ENCODE assay signal across 18 mouse cellular contexts in genomic region chr5:9389968-9390367, GRCm38 (mm10).
DNase-seq lines count a peak whose midpoint lies in the region; ATAC-seq and TF ChIP-seq lines count a peak whose summit lies in the region.
"Had no signal": no experiment of that assay in that cellular context is flagged by ENCODE, and none has a peak within 500 bp of the region (broad histone marks: within the 10 kb centered on the region; RNA-seq: fewer than 3 reads in every experiment).

No protein-coding gene starts in this region.

- peak; percentile 3 for DNase-seq in ovary, adult 18-20 months (ENCODE audit: low spot score)
- no peak for DNase-seq in ovary, postnatal 14 days (ENCODE audit: low spot score)
- peak; percentile 67 for DNase-seq in adrenal gland, postnatal 10 days
- DNase-seq in cerebellum, adult 2 months = peak; percentile 55 to 78
- DNase-seq in fibroblast of lung, adult 2 months (ENCODE audit: low read depth) = peak; percentile 30
- no peak for DNase-seq in right cerebral cortex, adult 18-20 months
- no peak for DNase-seq in liver, postnatal 0 days
- DNase-seq in embryo, embryonic 11 days = no peak
- DNase-seq: gastrocnemius, postnatal 36 days; lung, postnatal 14 days; thymus, postnatal 25 days had no signal

- H3K4me3 ChIP-seq in cerebellum, adult 2 months (replicated peaks; ENCODE audit: insufficient read depth, low read depth, low read length) = no peak overlapping the region
- no peak overlapping the region for H3K4me3 ChIP-seq in liver, postnatal 0 days (ENCODE audit: low read depth, low read length)
- H3K4me3 ChIP-seq: forebrain, embryonic 12.5 days; intestine, embryonic 15.5 days; limb, embryonic 13.5 days; megakaryocyte, embryonic 14.5 days had no signal

- no peak for TF ChIP-seq EP300 in liver, postnatal 0 days (IDR thresholded peaks at IDR 0.05; ENCODE audit: low read depth)

- H3K9ac ChIP-seq in liver, postnatal 0 days (replicated peaks) = no peak overlapping the region
- H3K9ac ChIP-seq: forebrain, embryonic 12.5 days; hindbrain, embryonic 14.5 days; intestine, embryonic 15.5 days; limb, embryonic 13.5 days; liver, embryonic 14.5 days had no signal

- no peak for TF ChIP-seq CTCF in cerebellum, adult 2 months (IDR thresholded peaks at IDR 0.05; ENCODE audit: borderline replicate concordance, insufficient read depth, low read depth, low read length)
- no peak for TF ChIP-seq CTCF in liver, postnatal 0 days (IDR thresholded peaks at IDR 0.05; ENCODE audit: low read depth)

- TF ChIP-seq POLR2A in cerebellum, adult 2 months (IDR thresholded peaks at IDR 0.05; ENCODE audit: borderline replicate concordance, insufficient read depth, low read length) = no peak

- no peaks in the 10 kb centered on the region for H3K27me3 ChIP-seq in cerebellum, adult 2 months (ENCODE audit: control insufficient read depth, insufficient read depth, low read length)
- no peaks in the 10 kb centered on the region for H3K27me3 ChIP-seq in liver, postnatal 0 days (ENCODE audit: insufficient read depth, low read length)
- H3K27me3 ChIP-seq: forebrain, embryonic 12.5 days; intestine, embryonic 15.5 days; limb, embryonic 13.5 days; megakaryocyte, embryonic 14.5 days had no signal

- H3K4me1 ChIP-seq in cerebellum, adult 2 months (ENCODE audit: control insufficient read depth, insufficient read depth, low read length) = peaks cover 5% of the 10 kb centered on the region
- no peaks in the 10 kb centered on the region for H3K4me1 ChIP-seq in liver, postnatal 0 days (ENCODE audit: insufficient read depth)
- H3K4me1 ChIP-seq: forebrain, embryonic 12.5 days; intestine, embryonic 15.5 days; limb, embryonic 13.5 days had no signal

- ATAC-seq in liver, postnatal 0 days = no peak
- ATAC-seq: intestine, embryonic 15.5 days had no signal

- WGBS in cerebellum, adult 2 months = 35% methylated on average over 7 of the region's 7 CpGs
- 58% methylated on average over 7 of the region's 7 CpGs for WGBS in liver, postnatal 0 days (ENCODE audit: insufficient replicate concordance)

- H3K9me3 ChIP-seq in liver, postnatal 0 days (ENCODE audit: low read length) = no peaks in the 10 kb centered on the region
- H3K9me3 ChIP-seq: forebrain, embryonic 12.5 days; intestine, embryonic 15.5 days; limb, embryonic 13.5 days; megakaryocyte, embryonic 14.5 days had no signal

- H3K4me2 ChIP-seq in liver, postnatal 0 days (ENCODE audit: low read depth, low read length) = no peak overlapping the region
- H3K4me2 ChIP-seq: forebrain, embryonic 12.5 days; heart, embryonic 11.5 days; hindbrain, embryonic 14.5 days; intestine, embryonic 15.5 days; limb, embryonic 13.5 days had no signal

- H3K36me3 ChIP-seq in liver, postnatal 0 days (replicated peaks; ENCODE audit: insufficient read depth, low read length) = no peaks in the 10 kb centered on the region
- H3K36me3 ChIP-seq: forebrain, embryonic 12.5 days; intestine, embryonic 15.5 days; limb, embryonic 13.5 days had no signal

- peak overlapping the region; percentile 19 for H3K27ac ChIP-seq in cerebellum, adult 2 months (ENCODE audit: insufficient read depth, low read length)
- no peak overlapping the region for H3K27ac ChIP-seq in liver, postnatal 0 days (ENCODE audit: low read depth)
- H3K27ac ChIP-seq: forebrain, embryonic 12.5 days; hindbrain, embryonic 14.5 days; intestine, embryonic 15.5 days; limb, embryonic 13.5 days; liver, embryonic 14.5 days had no signal

Comparison
In these comparisons a context has a peak if more than half of its experiments do, and no peak if none do; other contexts are left out.
1. DNase-seq: peak in ovary, adult 18-20 months (single experiment), adrenal gland, postnatal 10 days (single experiment), cerebellum, adult 2 months (2 of 2) and fibroblast of lung, adult 2 months (single experiment); none in ovary, postnatal 14 days (single experiment), right cerebral cortex, adult 18-20 months (single experiment), liver, postnatal 0 days (single experiment) and embryo, embryonic 11 days (single experiment).